In the genomic region with DNA sequence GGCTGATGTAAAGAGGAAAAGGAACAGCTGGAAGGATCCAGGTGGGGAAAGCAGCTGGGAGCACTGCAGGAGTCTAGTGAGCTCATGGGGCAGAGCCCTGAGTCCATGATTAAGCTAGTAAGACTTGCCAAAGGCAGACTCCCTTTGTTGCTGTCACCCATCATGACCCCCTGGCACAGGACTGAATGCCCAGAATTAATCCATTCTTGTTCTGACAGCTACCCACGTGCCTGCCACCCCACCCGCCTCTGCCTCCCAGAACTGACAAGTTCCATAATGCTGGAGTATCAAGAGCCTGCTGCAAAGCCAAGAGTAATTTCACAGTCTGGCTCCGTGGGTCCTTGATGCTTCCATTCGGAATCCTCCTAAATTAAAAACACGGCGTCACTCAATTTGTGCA, we compare ENCODE assay signal across 14 mouse cellular contexts.
DNase-seq lines count a peak whose midpoint lies in the region; ATAC-seq and TF ChIP-seq lines count a peak whose summit lies in the region.
"Had no signal": no experiment of that assay in that cellular context is flagged by ENCODE, and none has a peak within 500 bp of the region (broad histone marks: within the 10 kb centered on the region; RNA-seq: fewer than 3 reads in every experiment).

No protein-coding gene starts in this region.

- no peak for TF ChIP-seq CTCF in lung, adult 2 months (IDR thresholded peaks at IDR 0.05; ENCODE audit: insufficient read depth, low read length)

- H3K4me3 ChIP-seq in lung, adult 2 months (replicated peaks; ENCODE audit: extremely low read depth, low read depth, low read length), result no peak overlapping the region
- H3K4me3 ChIP-seq: limb, embryonic 13.5 days had no signal

- no peak for ATAC-seq in cerebellum, adult (ENCODE audit: insufficient number of reproducible peaks, low FRiP score, low TSS enrichment)
- no peak for ATAC-seq in activated CD4-positive, CD25-positive, alpha-beta regulatory T cell, adult 4 months
- ATAC-seq: intestine, postnatal 0 days had no signal

- peak; percentile 38 to 61 for DNase-seq in cerebellum, postnatal 10 days
- DNase-seq in right cerebral cortex, adult 2 months (ENCODE audit: low spot score in 2 of 2), result peak; percentile 24 to 31
- DNase-seq in right cerebral cortex, postnatal 4 days, result no peak
- DNase-seq in left cerebral cortex, postnatal 25 days (ENCODE audit: low spot score in 2 of 2), result peak; percentile 21 to 63
- DNase-seq in lung, adult 18-20 months, result no peak
- DNase-seq in lung, adult 2 months, result no peak
- DNase-seq: gastrocnemius, postnatal 36 days; kidney, postnatal 4 days; lung, embryonic 14.5 days; thymus, adult 18-20 months had no signal

- no peak for TF ChIP-seq POLR2A in lung, adult 2 months (IDR thresholded peaks at IDR 0.05; ENCODE audit: borderline replicate concordance, extremely low read depth, low read depth, low read length)

- H3K4me1 ChIP-seq in lung, adult 2 months (ENCODE audit: control insufficient read depth, insufficient read depth, low read length), result no peaks in the 10 kb centered on the region
- H3K4me1 ChIP-seq: limb, embryonic 13.5 days had no signal

- WGBS in lung, adult 2 months, result 68% methylated on average over 6 of the region's 6 CpGs

- intact Hi-C loops in left cerebral cortex, postnatal 25 days (cut with DNase I), result loop anchor here (5.0 to 10.0 kb wide), 2 partner anchors 190 to 253 kb away; no protein-coding TSS in a partner anchor

Comparison
In these comparisons a context has a peak if more than half of its experiments do, and no peak if none do; other contexts are left out.
1. DNase-seq: peak in cerebellum, postnatal 10 days (2 of 2), right cerebral cortex, adult 2 months (2 of 2) and left cerebral cortex, postnatal 25 days (2 of 2); none in right cerebral cortex, postnatal 4 days (single experiment), lung, adult 18-20 months (0 of 2) and lung, adult 2 months (single experiment).